Mouse (Mus musculus): ENCODE measurements around the gene Tirap.

The Tirap gene

GRCm38 (mm10) chr9:35145118-35145517 is 55.0 kb downstream of the Tirap start:
- no peak for DNase-seq

- DNase-seq: no peak
These were observed 57.9 kb downstream of the Tirap start for GRCm38 (mm10) chr9:35142221-35142620.

GRCm38 (mm10) chr9:35139231-35139744 is 60.8 kb downstream of the Tirap start:
- no peak for DNase-seq

- no peak for DNase-seq
These were observed 62.1 kb downstream of the Tirap start for GRCm38 (mm10) chr9:35138029-35138428.

GRCm38 (mm10) chr9:35135575-35135974 is 64.5 kb downstream of the Tirap start:
- DNase-seq: no peak

All from cerebellum, adult 8-10 months (tissue).